Mouse (Mus musculus): ENCODE measurements around the gene Rasl2-9. TPM values are rescaled to one million over a fixed set of nuclear protein-coding genes. Genes with fewer than 3 reads are reported as not detected.
"Not testable (repeated sequence)": the region's sequence is repeated elsewhere in the genome, so short reads cannot be mapped to it uniquely, and the experiment has no call there.

The Rasl2-9 gene
- polyA plus RNA-seq, 1 experiment from 2014 or later: 1.6 TPM

DNA sequence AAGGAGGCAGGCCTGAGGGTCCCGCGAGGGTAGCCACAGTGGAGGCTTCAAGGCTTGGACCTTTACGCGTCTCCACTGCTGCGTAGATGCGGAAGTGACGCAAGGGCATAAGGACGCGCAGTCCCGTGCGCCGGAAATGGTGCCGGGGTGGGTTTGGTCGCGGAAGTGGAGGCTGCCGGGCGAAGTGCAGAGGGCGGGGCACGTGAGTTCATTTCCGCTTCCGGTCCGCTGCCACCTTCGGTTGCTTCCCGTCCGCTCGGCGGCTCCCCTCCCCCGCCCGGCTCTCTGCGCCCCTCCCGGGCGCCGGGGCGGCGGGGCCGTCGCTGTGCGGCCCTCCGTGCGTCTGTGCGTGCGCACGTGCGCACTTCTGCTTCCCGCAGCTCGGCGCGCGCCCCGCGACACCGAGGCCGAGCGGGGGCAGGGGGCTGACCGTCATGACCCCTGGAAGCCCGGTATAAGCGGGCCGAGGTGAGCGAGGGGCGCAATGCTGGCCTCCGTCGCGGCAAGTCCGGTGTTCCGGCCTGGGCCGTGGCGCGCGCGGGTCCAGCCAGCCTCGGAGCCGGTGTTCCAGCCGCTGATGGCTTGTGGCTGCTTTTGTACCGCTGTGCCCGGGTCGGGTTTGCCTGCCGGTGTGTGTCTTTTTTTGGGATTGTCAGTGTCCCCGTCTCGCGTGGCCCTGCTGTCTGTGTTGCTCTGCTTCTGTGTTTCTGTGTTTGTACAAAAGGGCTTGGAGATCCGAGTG lies 45.6 kb downstream of the Rasl2-9 start, which contains the start of gene Epn1:
TSS of gene Epn1 (plus strand) at position 226 of the 742 bp plus-strand sequence.
- H3K36me3 ChIP-seq: peaks cover 69% of the 10 kb centered on the region
- peak within 1 kb of the TSS; percentile 97 for H3K9ac ChIP-seq
- H3K9me3 ChIP-seq: no peaks in the 10 kb centered on the region
- peak within 1 kb of the TSS; percentile 96 for H3K27ac ChIP-seq (replicated peaks)
- ATAC-seq (ENCODE audit: extremely low read depth, insufficient number of reproducible peaks, low FRiP score, low TSS enrichment): peak; percentile 93
- peaks cover 46% of the 10 kb centered on the region for H3K4me1 ChIP-seq
- under 1% methylated on average over 79 of the region's 81 CpGs for WGBS
- peak within 1 kb of the TSS; percentile 85 for H3K4me2 ChIP-seq
- no peaks in the 10 kb centered on the region for H3K27me3 ChIP-seq (replicated peaks)
- peak within 1 kb of the TSS; percentile 96 for H3K4me3 ChIP-seq

DNA sequence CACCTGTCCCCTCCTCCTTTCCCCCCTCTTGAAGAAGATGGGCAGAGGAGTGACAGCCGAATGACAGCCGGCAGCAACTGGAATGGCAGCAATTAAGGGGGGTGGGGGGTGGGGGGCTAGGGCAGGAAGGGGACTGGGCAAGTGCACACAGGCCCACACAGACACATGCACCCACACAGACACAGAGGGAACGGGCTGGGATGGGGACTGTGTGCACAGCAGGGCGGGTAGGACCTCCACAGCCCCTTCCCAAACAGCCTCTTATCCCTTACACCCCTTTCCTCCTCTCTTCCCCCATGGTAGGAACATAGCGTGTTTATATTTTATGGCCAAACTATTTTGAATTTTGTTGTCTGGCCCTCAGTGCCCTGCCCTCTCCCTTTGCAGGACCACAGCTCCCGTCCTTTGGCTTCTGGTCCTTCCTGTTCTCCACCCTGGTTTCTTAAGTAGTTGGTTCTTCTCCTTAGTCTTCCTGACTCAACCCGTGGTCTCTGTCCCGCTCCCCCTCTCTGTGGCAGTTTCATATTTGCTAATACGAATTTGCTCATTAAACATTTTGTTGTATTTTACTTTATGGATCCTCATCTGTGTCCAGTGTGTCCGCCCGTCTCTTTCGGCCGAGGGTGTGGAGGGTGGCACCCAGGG lies 46.3 kb downstream of the Rasl2-9 start:
- not testable (repeated sequence) for H3K9me3 ChIP-seq; ATAC-seq (ENCODE audit: extremely low read depth, insufficient number of reproducible peaks, low FRiP score, low TSS enrichment); H3K27me3 ChIP-seq (replicated peaks)
- H3K4me1 ChIP-seq: peaks cover 39% of the 10 kb centered on the region
- WGBS: 45% methylated on average over 10 of the region's 13 CpGs
- H3K4me3 ChIP-seq: peak overlapping the region; percentile 96
- H3K27ac ChIP-seq (replicated peaks): peak overlapping the region; percentile 96
- H3K4me2 ChIP-seq: peak overlapping the region; percentile 85
- peak overlapping the region; percentile 97 for H3K9ac ChIP-seq
- H3K36me3 ChIP-seq: peaks cover 69% of the 10 kb centered on the region

DNA sequence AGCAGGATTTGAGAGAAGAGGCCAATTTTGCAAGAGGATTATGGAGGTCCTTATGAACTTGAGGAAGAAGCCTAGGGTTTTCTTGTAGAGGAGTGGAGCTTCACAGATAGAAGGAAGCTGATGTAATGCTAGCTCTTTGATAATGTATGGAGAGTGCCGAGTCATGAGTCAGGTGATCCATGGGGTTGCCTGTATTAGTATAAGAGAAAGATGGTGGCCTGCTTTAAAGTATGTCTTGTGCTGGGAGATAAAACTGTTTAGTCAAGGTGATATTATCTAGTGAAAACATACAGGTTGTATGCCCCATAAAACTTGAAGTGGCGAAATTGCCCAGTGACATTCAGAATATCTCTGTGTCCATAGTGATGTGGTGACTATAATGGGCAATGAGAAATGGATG lies 48.8 kb downstream of the Rasl2-9 start:
- no peak for ATAC-seq (ENCODE audit: extremely low read depth, insufficient number of reproducible peaks, low FRiP score, low TSS enrichment)
- Histone ChIP-seq H3K9ac (0 out of 2 replicates have a peak overlapping the region, but pooled peaks have one; percentile 19), H3K4me1 (peaks cover 19% of the 10 kb centered on the region), H3K27me3 (replicated peaks) (no peaks in the 10 kb centered on the region), H3K9me3 (no peaks in the 10 kb centered on the region), H3K4me2 (no peak overlapping the region), H3K4me3 (no peak overlapping the region), H3K27ac (replicated peaks) (peak overlapping the region; percentile 15; the same call in 1 of the 2 replicates), H3K36me3 (peaks cover 74% of the 10 kb centered on the region)
- WGBS: 70% methylated on average over 2 of the region's 2 CpGs

DNA sequence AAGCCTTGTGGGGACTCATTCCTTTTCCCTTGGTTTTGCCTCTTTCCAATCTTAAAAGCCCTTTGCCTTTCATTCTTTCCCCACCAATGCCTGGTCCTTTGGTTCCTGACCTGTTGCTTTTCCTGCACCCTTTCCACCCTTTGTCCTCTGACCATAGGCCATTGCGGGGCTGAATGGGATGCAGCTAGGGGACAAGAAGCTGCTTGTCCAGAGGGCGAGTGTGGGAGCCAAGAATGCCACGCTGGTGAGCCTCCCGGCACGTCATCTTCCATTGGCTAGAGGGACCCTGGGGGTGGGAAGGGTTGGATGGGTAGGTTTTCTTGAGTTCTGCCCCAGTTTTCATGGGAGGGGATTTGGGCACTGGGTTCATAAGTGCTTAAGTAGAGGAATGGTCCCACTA lies 50.8 kb downstream of the Rasl2-9 start:
- H3K4me3 ChIP-seq: no peak overlapping the region
- no peak for ATAC-seq (ENCODE audit: extremely low read depth, insufficient number of reproducible peaks, low FRiP score, low TSS enrichment)
- H3K27me3 ChIP-seq (replicated peaks): no peaks in the 10 kb centered on the region
- no peak overlapping the region for H3K4me2 ChIP-seq
- 82% methylated on average over 5 of the region's 5 CpGs for WGBS
- no peak overlapping the region for H3K27ac ChIP-seq (replicated peaks)
- H3K9ac ChIP-seq: no peak overlapping the region
- H3K9me3 ChIP-seq: no peaks in the 10 kb centered on the region
- peaks cover 93% of the 10 kb centered on the region for H3K36me3 ChIP-seq
- H3K4me1 ChIP-seq: 0 out of 2 replicates have a peak, but pooled peaks cover 6% of the 10 kb centered on the region

Small RNAs within 50 kb of the gene (microRNA-seq; reads per million reads assigned to microRNA genes)
- not detected for gene Gm26217

Other genes with a start within 250 kb of the Rasl2-9 start
- gene Isoc2a, start 248.8 kb downstream of the Rasl2-9 start, polyA plus RNA-seq (2015; fragmentation: Nextera tagmentation; extraction: Ambion mirVana): 1.4 TPM in 2 replicates
- gene Gm36210, start 219.4 kb downstream of the Rasl2-9 start, polyA plus RNA-seq (2015; fragmentation: Nextera tagmentation; extraction: Ambion mirVana): 0.27 TPM in 1 of 2 replicates, not detected in the other
- 2.4 and 2.9 TPM in 2 replicates for gene Zfp628, start 210.7 kb downstream of the Rasl2-9 start, polyA plus RNA-seq (2015; fragmentation: Nextera tagmentation; extraction: Ambion mirVana)
- gene Nat14, start 203.9 kb downstream of the Rasl2-9 start, polyA plus RNA-seq (2015; fragmentation: Nextera tagmentation; extraction: Ambion mirVana): 4.2 and 5.8 TPM in 2 replicates
- 1.5 and 2.0 TPM in 2 replicates for gene Ssc5d, start 200.2 kb downstream of the Rasl2-9 start, polyA plus RNA-seq (2015; fragmentation: Nextera tagmentation; extraction: Ambion mirVana)
- gene Sbk2, start 161.5 kb downstream of the Rasl2-9 start, polyA plus RNA-seq (2015; fragmentation: Nextera tagmentation; extraction: Ambion mirVana): 4.0 and 5.8 TPM in 2 replicates
- gene Sbk3, start 154.8 kb downstream of the Rasl2-9 start, polyA plus RNA-seq (2015; fragmentation: Nextera tagmentation; extraction: Ambion mirVana): 0.12 and 0.55 TPM in 2 replicates
- gene Zfp579, start 129.8 kb downstream of the Rasl2-9 start, polyA plus RNA-seq (2015; fragmentation: Nextera tagmentation; extraction: Ambion mirVana): 20.8 and 25.7 TPM in 2 replicates
- gene Zfp524, start 111.5 kb downstream of the Rasl2-9 start, polyA plus RNA-seq (2015; fragmentation: Nextera tagmentation; extraction: Ambion mirVana): 10.7 and 12.3 TPM in 2 replicates
- 25.6 and 28.4 TPM in 2 replicates for gene Fiz1, start 111.3 kb downstream of the Rasl2-9 start, polyA plus RNA-seq (2015; fragmentation: Nextera tagmentation; extraction: Ambion mirVana)
- not detected in 2 replicates for gene Gm44973, start 110.5 kb downstream of the Rasl2-9 start, polyA plus RNA-seq (2015; fragmentation: Nextera tagmentation; extraction: Ambion mirVana)
- 3.8 and 4.4 TPM in 2 replicates for gene Zfp865, start 105.6 kb downstream of the Rasl2-9 start, polyA plus RNA-seq (2015; fragmentation: Nextera tagmentation; extraction: Ambion mirVana)
- 2.1 and 4.2 TPM in 2 replicates for gene Ccdc106, start 105.4 kb downstream of the Rasl2-9 start, polyA plus RNA-seq (2015; fragmentation: Nextera tagmentation; extraction: Ambion mirVana)
- gene 4632433K11Rik, start 91.8 kb downstream of the Rasl2-9 start, polyA plus RNA-seq (2015; fragmentation: Nextera tagmentation; extraction: Ambion mirVana): not detected in 2 replicates
- 5.4 and 5.7 TPM in 2 replicates for gene Zfp784, start 87.5 kb downstream of the Rasl2-9 start, polyA plus RNA-seq (2015; fragmentation: Nextera tagmentation; extraction: Ambion mirVana)
- 16.4 and 18.7 TPM in 2 replicates for gene Zfp580, start 74.4 kb downstream of the Rasl2-9 start, polyA plus RNA-seq (2015; fragmentation: Nextera tagmentation; extraction: Ambion mirVana)
- gene U2af2, start 63.8 kb downstream of the Rasl2-9 start, polyA plus RNA-seq (2015; fragmentation: Nextera tagmentation; extraction: Ambion mirVana): 69.8 and 77.4 TPM in 2 replicates
- gene Epn1, start 45.7 kb downstream of the Rasl2-9 start, polyA plus RNA-seq (2015; fragmentation: Nextera tagmentation; extraction: Ambion mirVana): 50.2 and 51.4 TPM in 2 replicates
- gene Rfpl4, start 9.0 kb downstream of the Rasl2-9 start, polyA plus RNA-seq (2015; fragmentation: Nextera tagmentation; extraction: Ambion mirVana): 0.11 TPM in 1 of 2 replicates, not detected in the other
- 0.03 and 0.05 TPM in 2 replicates for gene Vmn1r55, start 23.7 kb upstream of the Rasl2-9 start, polyA plus RNA-seq (2015; fragmentation: Nextera tagmentation; extraction: Ambion mirVana)
- not detected in 2 replicates for gene Vmn1r56, start 70.8 kb upstream of the Rasl2-9 start, polyA plus RNA-seq (2015; fragmentation: Nextera tagmentation; extraction: Ambion mirVana)
- gene Vmn1r57, start 92.5 kb upstream of the Rasl2-9 start, polyA plus RNA-seq (2015; fragmentation: Nextera tagmentation; extraction: Ambion mirVana): not detected in 2 replicates
- gene Gm5065, start 224.6 kb upstream of the Rasl2-9 start, polyA plus RNA-seq (2015; fragmentation: Nextera tagmentation; extraction: Ambion mirVana): not detected in 2 replicates
- not detected in 2 replicates for gene Nlrp2, start 225.1 kb upstream of the Rasl2-9 start, polyA plus RNA-seq (2015; fragmentation: Nextera tagmentation; extraction: Ambion mirVana)